Mouse (Mus musculus) thymus, adult 2 months (tissue): ENCODE data around the gene Stpg2. TPM values are rescaled to one million over a fixed set of nuclear protein-coding genes. Genes with fewer than 3 reads are reported as not detected.
"Not testable (repeated sequence)": the region's sequence is repeated elsewhere in the genome, so short reads cannot be mapped to it uniquely, and the experiment has no call there.

Source experiments
- DNase-seq: peaks from one replicate; pipeline ENCODE4 v3.0.0; 2021
- H3K27ac ChIP-seq: fragments of 200-500 bp; 2 replicates; pipeline ENCODE4 v1.5.1; 2012; ENCODE audit warnings: low read length, control low read depth; ENCODE audit not compliant: control insufficient read depth, insufficient read depth
- H3K27me3 ChIP-seq: fragments of 200-500 bp; 2 replicates; pipeline ENCODE4 v1.6.1; 2012; ENCODE audit warnings: mild to moderate bottlenecking, low read length, moderate library complexity, mixed read lengths; ENCODE audit not compliant: control insufficient read depth, insufficient read depth
- H3K36me3 ChIP-seq: fragments of 200-500 bp; 2 replicates; pipeline ENCODE4 v1.6.1; 2012; ENCODE audit warnings: mild to moderate bottlenecking, low read length, moderate library complexity; ENCODE audit not compliant: control insufficient read depth, insufficient read depth
- H3K4me1 ChIP-seq: fragments of 200-500 bp; replicated peaks from 2 replicates; pipeline ENCODE4 v1.6.1; 2012; ENCODE audit warnings: low read length; ENCODE audit not compliant: control insufficient read depth, insufficient read depth
- H3K4me3 ChIP-seq: fragments of 200-500 bp; 2 replicates; pipeline ENCODE4 v1.5.1; 2012; ENCODE audit warnings: mild to moderate bottlenecking, low read length, control low read depth, moderate library complexity; ENCODE audit not compliant: control insufficient read depth, insufficient read depth
- CTCF ChIP-seq: fragments of 200-500 bp; IDR thresholded peaks from 2 replicates; pipeline ENCODE4 v1.5.1; 2012; ENCODE audit warnings: mild to moderate bottlenecking, control low read depth, low read length, moderate library complexity, borderline replicate concordance; ENCODE audit not compliant: control insufficient read depth, poor library complexity, insufficient read depth; ENCODE audit errors: extremely low read depth
- POLR2A ChIP-seq: fragments of 200-500 bp; IDR thresholded peaks from 2 replicates; pipeline ENCODE4 v1.6.1; 2012; ENCODE audit warnings: mild to moderate bottlenecking, low read length, control low read depth, moderate library complexity; ENCODE audit not compliant: control insufficient read depth, poor library complexity, insufficient read depth; ENCODE audit errors: extremely low read depth
- WGBS: fragments of 180-500 bp; shearing (Covaris S2); methylation state at CpG from one replicate; pipeline ENCODE4 v1.1.7; 2018; 5-methylcytosine and 5-hydroxymethylcytosine counted together
- polyA plus RNA-seq: library from polyadenylated mRNA; depleted of rRNA; stranded (reverse); fragments of >200 nt; gene quantifications from 2 replicates; pipeline ENCODE4 v1.2.3, GENCODE M21; 2012

Stpg2 gene
- polyA plus RNA-seq, 1 experiment = not detected

GRCm38 (mm10) chr3:139599508-139599907, 394.0 kb downstream of the Stpg2 start:
- no peaks in the 10 kb centered on the region for H3K4me1 ChIP-seq
- 90% methylated on average over 3 of the region's 3 CpGs for WGBS
- TF ChIP-seq CTCF (no peak), POLR2A (no peak)
- H3K27me3 ChIP-seq = no peaks in the 10 kb centered on the region
- H3K27ac ChIP-seq = no peak overlapping the region
- no peak for DNase-seq
- no peak overlapping the region for H3K4me3 ChIP-seq
- H3K36me3 ChIP-seq = no peaks in the 10 kb centered on the region

GRCm38 (mm10) chr3:139608267-139608666, 402.8 kb downstream of the Stpg2 start:
- DNase-seq, H3K27me3 ChIP-seq, H3K4me3 ChIP-seq, H3K36me3 ChIP-seq, H3K27ac ChIP-seq, H3K4me1 ChIP-seq: not testable (repeated sequence)

GRCm38 (mm10) chr3:139614641-139615040, 409.1 kb downstream of the Stpg2 start:
- H3K36me3 ChIP-seq = no peaks in the 10 kb centered on the region
- H3K27me3 ChIP-seq = no peaks in the 10 kb centered on the region
- no peak for DNase-seq
- H3K4me1 ChIP-seq = no peaks in the 10 kb centered on the region
- H3K27ac ChIP-seq = no peak overlapping the region
- 78% methylated on average over 3 of the region's 3 CpGs for WGBS
- TF ChIP-seq CTCF (no peak), POLR2A (no peak)
- no peak overlapping the region for H3K4me3 ChIP-seq

DNA sequence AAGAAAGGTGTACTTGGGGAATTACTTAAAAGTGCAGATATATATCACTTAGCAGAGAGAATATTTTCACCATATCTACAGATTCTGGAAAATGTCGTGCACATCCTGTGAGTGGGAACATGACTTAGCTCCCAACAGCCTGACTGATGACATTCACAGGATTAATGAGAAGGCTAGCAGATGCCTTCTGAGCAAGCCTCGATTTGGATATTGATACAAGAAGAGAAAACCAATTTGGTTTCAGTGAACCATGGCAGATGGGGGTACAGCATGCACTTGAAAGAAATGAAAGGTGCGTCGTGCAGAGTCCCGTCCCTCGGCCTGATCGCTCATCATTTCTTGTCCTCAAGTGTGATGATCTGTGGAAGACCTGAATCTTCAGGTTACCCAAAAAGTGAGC, 410.3 kb downstream of the Stpg2 start:
- Histone ChIP-seq H3K27me3 (no peaks in the 10 kb centered on the region), H3K36me3 (no peaks in the 10 kb centered on the region), H3K4me1 (no peaks in the 10 kb centered on the region), H3K27ac (no peak overlapping the region), H3K4me3 (no peak overlapping the region)
- DNase-seq = no peak
- TF ChIP-seq POLR2A (no peak), CTCF (no peak)
- 91% methylated on average over 7 of the region's 7 CpGs for WGBS

- TF ChIP-seq CTCF = no peak
- no peaks in the 10 kb centered on the region for H3K36me3 ChIP-seq
- no peak overlapping the region for H3K27ac ChIP-seq
- H3K4me1 ChIP-seq = no peaks in the 10 kb centered on the region
- WGBS = 94% methylated on average over 8 of the region's 8 CpGs
- H3K27me3 ChIP-seq = no peaks in the 10 kb centered on the region
- DNase-seq = no peak
- no peak overlapping the region for H3K4me3 ChIP-seq
These were observed 432.4 kb downstream of the Stpg2 start for GRCm38 (mm10) chr3:139637887-139638286.

- H3K4me1 ChIP-seq = no peaks in the 10 kb centered on the region
- TF ChIP-seq POLR2A = no peak
- no peak for TF ChIP-seq CTCF
- H3K4me3 ChIP-seq = no peak overlapping the region
- no peak overlapping the region for H3K27ac ChIP-seq
- 93% methylated on average over 4 of the region's 4 CpGs for WGBS
- DNase-seq = no peak
- H3K36me3 ChIP-seq = no peaks in the 10 kb centered on the region
- H3K27me3 ChIP-seq = no peaks in the 10 kb centered on the region
These were observed 446.0 kb downstream of the Stpg2 start for GRCm38 (mm10) chr3:139651505-139651904.

DNA sequence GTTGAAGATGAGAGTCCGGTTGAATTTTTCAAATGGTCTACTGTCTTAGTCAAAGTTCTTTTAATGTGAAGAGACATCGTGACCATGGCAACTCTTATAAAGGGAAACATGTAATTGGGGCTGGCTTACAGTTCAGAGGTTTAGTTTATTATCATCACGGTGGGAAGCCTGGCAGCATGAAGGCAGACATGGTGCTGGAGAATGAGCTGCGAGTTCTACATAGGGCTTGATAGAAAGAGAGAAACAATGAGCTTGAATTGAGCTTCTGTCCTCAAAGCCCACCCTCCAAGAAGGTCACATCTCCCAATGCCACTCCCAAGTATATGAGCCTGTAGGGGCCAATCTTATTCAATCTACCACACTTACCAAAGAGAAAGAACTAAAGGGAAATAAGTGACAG, 453.9 kb downstream of the Stpg2 start:
- no peak overlapping the region for H3K27ac ChIP-seq
- no peak overlapping the region for H3K4me3 ChIP-seq
- H3K4me1 ChIP-seq = no peaks in the 10 kb centered on the region
- no peaks in the 10 kb centered on the region for H3K27me3 ChIP-seq
- 88% methylated on average over 4 of the region's 4 CpGs for WGBS
- H3K36me3 ChIP-seq = no peaks in the 10 kb centered on the region
- TF ChIP-seq POLR2A (no peak), CTCF (no peak)
- no peak for DNase-seq
